Mouse (Mus musculus) limb, embryonic 15.5 days (tissue): ENCODE measurements around the gene Gm32742. TPM values are rescaled to one million over a fixed set of nuclear protein-coding genes. Genes with fewer than 3 reads are reported as not detected.
"Not testable (repeated sequence)": the region's sequence is repeated elsewhere in the genome, so short reads cannot be mapped to it uniquely, and the experiment has no call there.

ENCODE experiments used
- ATAC-seq: fragments of 200-750 bp; cut with Nextera tagmentation; 2 replicates; pipeline ENCODE4 v1.8.0; 2017; ENCODE audit warnings: low read depth, moderate TSS enrichment; ENCODE audit not compliant: insufficient number of reproducible peaks, low FRiP score, low TSS enrichment
- H3K27ac ChIP-seq: fragments of 300-500 bp; sonication (generic); 2 replicates; pipeline ENCODE4 v1.5.1; 2015; ENCODE audit warnings: moderate library complexity, mild to moderate bottlenecking, inconsistent platforms
- H3K27me3 ChIP-seq: fragments of 300-500 bp; sonication (generic); 2 replicates; pipeline ENCODE4 v1.6.1; 2015; ENCODE audit warnings: inconsistent platforms
- H3K36me3 ChIP-seq: fragments of 300-500 bp; sonication (generic); 2 replicates; pipeline ENCODE4 v1.6.1; 2015; ENCODE audit warnings: inconsistent platforms
- H3K4me1 ChIP-seq: fragments of 300-500 bp; sonication (generic); 2 replicates; pipeline ENCODE4 v1.6.1; 2015; ENCODE audit warnings: inconsistent platforms
- H3K4me2 ChIP-seq: fragments of 300-500 bp; sonication (generic); 2 replicates; pipeline ENCODE4 v1.6.1; 2015; ENCODE audit warnings: mild to moderate bottlenecking, inconsistent platforms
- H3K4me3 ChIP-seq: fragments of 300-500 bp; sonication (generic); 2 replicates; pipeline ENCODE4 v1.5.1; 2015; ENCODE audit warnings: mild to moderate bottlenecking, inconsistent platforms
- H3K9ac ChIP-seq: fragments of 300-500 bp; sonication (generic); 2 replicates; pipeline ENCODE4 v1.6.1; 2015; ENCODE audit warnings: inconsistent platforms
- H3K9me3 ChIP-seq: fragments of 300-500 bp; sonication (generic); 2 replicates; pipeline ENCODE4 v1.6.1; 2016; ENCODE audit warnings: inconsistent platforms
- WGBS: fragments of 180-500 bp; shearing (Covaris S2); methylation state at CpG from one replicate; pipeline ENCODE4 v1.1.7; 2015; 5-methylcytosine and 5-hydroxymethylcytosine counted together
- polyA plus RNA-seq: library from polyadenylated mRNA; unstranded; fragments of >200 nt; fragmentation: Nextera tagmentation; extraction: Ambion mirVana; gene quantifications from 2 replicates; pipeline ENCODE4 v1.2.1, GENCODE M21; 2015

Gene Gm32742
- polyA plus RNA-seq, 1 experiment from 2014 or later, result not detected

- WGBS, result 78% methylated on average over 6 of the region's 6 CpGs
- Histone ChIP-seq H3K4me1 (peaks cover 19% of the 10 kb centered on the region), H3K4me3 (no peak overlapping the region), H3K36me3 (no peaks in the 10 kb centered on the region), H3K27ac (no peak overlapping the region), H3K4me2 (no peak overlapping the region), H3K27me3 (no peaks in the 10 kb centered on the region), H3K9me3 (no peaks in the 10 kb centered on the region), H3K9ac (no peak overlapping the region)
- ATAC-seq, result no peak
Observed at GRCm38 (mm10) chr9:51144218-51144617, 21.1 kb downstream of the Gm32742 start.

GRCm38 (mm10) chr9:51143437-51143836 is 21.9 kb downstream of the Gm32742 start:
- no peaks in the 10 kb centered on the region for H3K36me3 ChIP-seq
- peaks cover 19% of the 10 kb centered on the region for H3K4me1 ChIP-seq
- no peaks in the 10 kb centered on the region for H3K9me3 ChIP-seq
- WGBS, result 67% methylated on average over 1 of the region's 1 CpGs
- no peak overlapping the region for H3K9ac ChIP-seq
- no peak overlapping the region for H3K4me2 ChIP-seq
- H3K27me3 ChIP-seq, result no peaks in the 10 kb centered on the region
- no peak overlapping the region for H3K27ac ChIP-seq
- no peak overlapping the region for H3K4me3 ChIP-seq
- no peak for ATAC-seq

GRCm38 (mm10) chr9:51140711-51141110 is 24.6 kb downstream of the Gm32742 start:
- H3K9ac ChIP-seq, result no peak overlapping the region

DNA sequence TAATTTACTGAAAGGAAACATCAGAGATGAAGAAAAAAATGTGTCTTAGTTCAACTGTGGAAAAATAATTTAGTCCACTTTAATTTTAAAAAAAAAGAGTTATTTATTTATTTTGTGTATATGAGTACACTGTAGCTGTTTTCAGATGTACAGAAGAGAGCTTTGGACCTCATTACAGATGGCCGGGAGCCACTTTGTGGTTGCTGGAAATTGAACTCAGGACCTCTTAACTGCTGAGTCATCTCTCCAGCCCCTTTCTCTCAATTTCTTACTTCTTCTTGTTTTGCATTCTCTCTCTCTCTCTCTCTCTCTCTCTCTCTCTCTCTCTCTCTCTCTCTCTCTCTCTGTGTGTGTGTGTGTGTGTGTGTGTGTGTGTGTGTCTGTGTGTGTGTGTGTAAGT is 25.9 kb downstream of the Gm32742 start:
- H3K27ac ChIP-seq, H3K9ac ChIP-seq, H3K27me3 ChIP-seq, H3K4me3 ChIP-seq, H3K36me3 ChIP-seq, H3K4me2 ChIP-seq, H3K9me3 ChIP-seq, ATAC-seq, H3K4me1 ChIP-seq: not testable (repeated sequence)
- WGBS, result 56% methylated on average over 1 of the region's 1 CpGs

More at GRCm38 (mm10) chr9:51140711-51141110, 24.6 kb downstream of the Gm32742 start:
- Histone ChIP-seq H3K9me3 (no peaks in the 10 kb centered on the region), H3K27me3 (no peaks in the 10 kb centered on the region), H3K36me3 (no peaks in the 10 kb centered on the region), H3K4me3 (no peak overlapping the region), H3K4me2 (no peak overlapping the region), H3K4me1 (no peaks in the 10 kb centered on the region), H3K27ac (no peak overlapping the region)
- WGBS, result 73% methylated on average over 3 of the region's 3 CpGs
- ATAC-seq, result no peak

- no peak overlapping the region for H3K4me2 ChIP-seq
- H3K4me1 ChIP-seq, result no peaks in the 10 kb centered on the region
- 89% methylated on average over 1 of the region's 1 CpGs for WGBS
- no peaks in the 10 kb centered on the region for H3K9me3 ChIP-seq
- H3K27me3 ChIP-seq, result no peaks in the 10 kb centered on the region
- ATAC-seq, result no peak
- no peak overlapping the region for H3K4me3 ChIP-seq
- no peaks in the 10 kb centered on the region for H3K36me3 ChIP-seq
- H3K27ac ChIP-seq, result no peak overlapping the region
- no peak overlapping the region for H3K9ac ChIP-seq
Observed at GRCm38 (mm10) chr9:51138301-51138700, 27.0 kb downstream of the Gm32742 start.

DNA sequence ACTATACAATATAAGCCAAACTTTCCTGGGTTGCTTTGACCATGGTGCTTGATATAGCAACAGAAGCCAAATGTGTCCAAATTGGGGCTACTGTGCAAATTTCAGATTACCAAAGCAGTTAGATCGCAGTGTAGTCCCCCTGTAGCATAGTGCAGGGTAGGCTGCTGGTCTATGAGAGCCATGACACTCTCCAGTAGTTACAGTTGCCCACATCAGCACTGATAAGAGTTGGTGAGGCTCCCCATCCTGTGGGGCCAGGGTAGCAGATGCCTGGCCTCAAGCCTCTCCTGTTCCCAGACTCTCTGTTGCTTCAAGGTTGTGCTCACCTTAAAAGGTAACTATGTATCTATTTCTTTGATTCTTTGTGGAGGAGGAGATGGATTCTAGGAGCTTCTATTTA is 27.5 kb downstream of the Gm32742 start:
- ATAC-seq, result no peak
- H3K9ac ChIP-seq, result no peak overlapping the region
- H3K4me1 ChIP-seq, result no peaks in the 10 kb centered on the region
- H3K9me3 ChIP-seq, result no peaks in the 10 kb centered on the region
- no peak overlapping the region for H3K4me2 ChIP-seq
- no peaks in the 10 kb centered on the region for H3K36me3 ChIP-seq
- H3K27ac ChIP-seq, result no peak overlapping the region
- no peak overlapping the region for H3K4me3 ChIP-seq
- H3K27me3 ChIP-seq, result no peaks in the 10 kb centered on the region
- 86% methylated on average over 1 of the region's 1 CpGs for WGBS

DNA sequence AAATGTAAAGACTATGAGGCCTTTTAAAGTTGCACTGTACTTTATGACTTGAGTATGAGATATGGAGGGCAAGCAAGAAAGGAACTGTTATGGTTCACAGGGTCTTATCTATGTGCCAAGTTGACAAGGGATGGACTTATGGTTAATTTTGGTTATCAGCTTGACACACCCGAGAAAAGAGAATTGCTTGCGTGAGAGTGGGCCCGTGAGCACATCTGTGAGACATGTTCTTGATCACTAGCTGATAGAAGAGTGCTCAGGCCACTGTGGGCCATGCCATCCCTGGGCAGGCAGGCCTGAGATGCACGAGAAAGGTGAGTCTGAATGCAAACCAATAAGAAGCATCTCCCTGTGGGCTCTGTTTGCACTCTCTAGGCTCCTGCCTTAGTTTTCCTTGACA is 27.9 kb downstream of the Gm32742 start:
- no peak overlapping the region for H3K4me2 ChIP-seq
- no peaks in the 10 kb centered on the region for H3K4me1 ChIP-seq
- H3K9ac ChIP-seq, result no peak overlapping the region
- H3K27ac ChIP-seq, result no peak overlapping the region
- no peaks in the 10 kb centered on the region for H3K9me3 ChIP-seq
- WGBS, result 84% methylated on average over 4 of the region's 4 CpGs
- H3K4me3 ChIP-seq, result no peak overlapping the region
- H3K36me3 ChIP-seq, result no peaks in the 10 kb centered on the region
- H3K27me3 ChIP-seq, result no peaks in the 10 kb centered on the region
- ATAC-seq, result no peak

- ATAC-seq, result no peak
- no peaks in the 10 kb centered on the region for H3K36me3 ChIP-seq
- no peaks in the 10 kb centered on the region for H3K27me3 ChIP-seq
- H3K4me2 ChIP-seq, result no peak overlapping the region
- no peaks in the 10 kb centered on the region for H3K4me1 ChIP-seq
- no peak overlapping the region for H3K4me3 ChIP-seq
- whole genome bisulfite sequencing, result 63% methylated on average over 3 of the region's 3 CpGs
- no peak overlapping the region for H3K27ac ChIP-seq
- no peaks in the 10 kb centered on the region for H3K9me3 ChIP-seq
- no peak overlapping the region for H3K9ac ChIP-seq
Observed at GRCm38 (mm10) chr9:51136985-51137384, 28.3 kb downstream of the Gm32742 start.

- Histone ChIP-seq H3K27ac (no peak overlapping the region), H3K27me3 (no peaks in the 10 kb centered on the region), H3K4me3 (no peak overlapping the region), H3K9ac (no peak overlapping the region), H3K4me1 (no peaks in the 10 kb centered on the region), H3K36me3 (no peaks in the 10 kb centered on the region), H3K4me2 (no peak overlapping the region), H3K9me3 (no peaks in the 10 kb centered on the region)
- 85% methylated on average over 4 of the region's 4 CpGs for WGBS
- ATAC-seq, result no peak
Observed at GRCm38 (mm10) chr9:51114767-51115166, 50.5 kb downstream of the Gm32742 start.

- Histone ChIP-seq H3K9me3 (no peaks in the 10 kb centered on the region), H3K36me3 (no peaks in the 10 kb centered on the region), H3K4me1 (peaks cover 16% of the 10 kb centered on the region), H3K27ac (no peak overlapping the region), H3K27me3 (peaks cover 10% of the 10 kb centered on the region; the same call in 1 of the 2 replicates), H3K4me3 (no peak overlapping the region), H3K4me2 (no peak overlapping the region), H3K9ac (no peak overlapping the region)
- no peak for ATAC-seq
- 69% methylated on average over 2 of the region's 2 CpGs for WGBS
Observed at GRCm38 (mm10) chr9:51105751-51106150, 59.6 kb downstream of the Gm32742 start.

- Histone ChIP-seq H3K9me3 (no peaks in the 10 kb centered on the region), H3K4me2 (peak overlapping the region; percentile 99), H3K36me3 (no peaks in the 10 kb centered on the region), H3K9ac (peak overlapping the region; percentile 44), H3K4me3 (peak overlapping the region; percentile 54), H3K27ac (no peak overlapping the region), H3K4me1 (peaks cover 16% of the 10 kb centered on the region), H3K27me3 (peaks cover 14% of the 10 kb centered on the region; the same call in 1 of the 2 replicates)
- no peak for ATAC-seq
- 13% methylated on average over 30 of the region's 30 CpGs for WGBS
Observed at GRCm38 (mm10) chr9:51103808-51104514, 61.4 kb downstream of the Gm32742 start.

- peaks cover 16% of the 10 kb centered on the region for H3K4me1 ChIP-seq
- ATAC-seq, result no peak
- peak overlapping the region; percentile 99 for H3K4me2 ChIP-seq
- peaks cover 14% of the 10 kb centered on the region; the same call in 1 of the 2 replicates for H3K27me3 ChIP-seq
- H3K9me3 ChIP-seq, result no peaks in the 10 kb centered on the region
- peak overlapping the region; percentile 44 for H3K9ac ChIP-seq
- WGBS, result 2% methylated on average over 43 of the region's 44 CpGs
- H3K4me3 ChIP-seq, result peak overlapping the region; percentile 54
- no peak overlapping the region for H3K27ac ChIP-seq
- no peaks in the 10 kb centered on the region for H3K36me3 ChIP-seq
Observed at GRCm38 (mm10) chr9:51102963-51103807, 62.1 kb downstream of the Gm32742 start.
